Mouse (Mus musculus) hindbrain, embryonic 10.5 days (tissue): ENCODE results near the gene Eefsec. TPM values are rescaled to one million over a fixed set of nuclear protein-coding genes. Genes with fewer than 3 reads are reported as not detected.

Experiments
- DNase-seq: peaks from one replicate; pipeline ENCODE4 v3.0.0-alpha.2; 2017; ENCODE audit warnings: low spot score
- H3K27ac ChIP-seq: fragments of 300-500 bp; sonication (generic); 2 replicates; pipeline ENCODE4 v1.5.1; 2016; ENCODE audit warnings: mild to moderate bottlenecking, moderate library complexity
- H3K27me3 ChIP-seq: fragments of 300-500 bp; sonication (generic); 2 replicates; pipeline ENCODE4 v1.6.1; 2016; ENCODE audit warnings: mild to moderate bottlenecking; ENCODE audit not compliant: poor library complexity, insufficient read depth, severe bottlenecking
- H3K36me3 ChIP-seq: fragments of 300-500 bp; sonication (generic); 2 replicates; pipeline ENCODE4 v1.6.1; 2016; ENCODE audit warnings: mild to moderate bottlenecking, moderate library complexity
- H3K4me1 ChIP-seq: fragments of 300-500 bp; sonication (generic); replicated peaks from 2 replicates; pipeline ENCODE4 v1.6.1; 2016; ENCODE audit warnings: mild to moderate bottlenecking
- H3K4me3 ChIP-seq: fragments of 300-500 bp; sonication (generic); 2 replicates; pipeline ENCODE4 v1.5.1; 2016; ENCODE audit warnings: mild to moderate bottlenecking, moderate library complexity
- H3K9me3 ChIP-seq: fragments of 300-500 bp; sonication (generic); 2 replicates; pipeline ENCODE4 v1.6.1; 2016; ENCODE audit warnings: mild to moderate bottlenecking, moderate library complexity
- WGBS: fragments of 180-500 bp; shearing (Covaris S2); methylation state at CpG from one replicate; pipeline ENCODE4 v1.1.7; 2016; 5-methylcytosine and 5-hydroxymethylcytosine counted together
- polyA plus RNA-seq: library from polyadenylated mRNA; unstranded; fragments of >200 nt; fragmentation: Nextera tagmentation; extraction: Ambion mirVana; gene quantifications from 2 replicates; pipeline ENCODE4 v1.2.1, GENCODE M21; 2016

Gene Eefsec
- polyA plus RNA-seq, 1 experiment from 2014 or later: 32.9 TPM

DNA sequence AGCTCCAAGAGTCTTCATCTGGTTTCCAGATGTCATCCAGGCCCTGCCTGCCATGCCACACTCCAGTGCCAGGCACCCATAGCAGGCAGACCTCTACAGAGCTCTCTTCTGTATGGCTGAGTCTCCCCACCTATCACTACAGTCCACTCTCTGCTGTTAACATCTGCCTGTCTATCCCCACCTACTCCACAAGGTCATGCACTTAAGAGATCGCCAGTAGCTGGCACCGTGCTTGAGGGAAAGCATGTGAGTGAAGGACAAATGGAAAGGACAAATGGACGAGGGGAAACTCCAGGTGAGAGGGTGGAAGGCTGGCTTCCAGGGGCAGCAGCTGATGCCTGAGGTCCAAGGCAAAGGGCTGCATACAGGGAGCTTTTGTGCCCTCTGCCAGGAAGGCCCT, 90.5 kb downstream of the Eefsec start:
- DNase-seq: no peak
- Histone ChIP-seq H3K9me3 (no peaks in the 10 kb centered on the region), H3K36me3 (peaks cover 20% of the 10 kb centered on the region; the same call in 1 of the 2 replicates), H3K4me3 (no peak overlapping the region), H3K4me1 (peaks cover 15% of the 10 kb centered on the region), H3K27me3 (no peaks in the 10 kb centered on the region), H3K27ac (no peak overlapping the region)
- 90% methylated on average over 3 of the region's 3 CpGs for WGBS

DNA sequence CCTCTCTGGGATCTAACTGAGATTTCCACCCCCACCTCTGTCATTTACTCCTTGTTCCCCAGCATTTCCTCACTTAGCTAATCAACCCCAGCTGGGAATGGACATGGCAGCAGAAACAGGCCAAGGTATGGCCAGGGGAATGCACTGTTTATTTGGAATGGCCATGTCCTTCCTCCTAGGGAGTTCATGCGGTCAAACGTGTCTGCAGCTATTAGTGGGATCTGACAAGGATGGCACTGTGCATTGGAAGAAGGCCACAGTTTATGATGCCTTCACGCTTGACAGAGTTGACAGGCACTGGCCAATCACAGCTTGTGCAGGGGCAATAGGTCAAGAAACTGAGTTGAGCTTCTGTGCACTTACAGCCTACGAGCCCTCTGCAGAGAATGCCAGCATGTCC, 93.8 kb downstream of the Eefsec start:
- peaks cover 15% of the 10 kb centered on the region; the same call in 1 of the 2 replicates for H3K36me3 ChIP-seq
- peak; percentile 29 for DNase-seq
- no peak overlapping the region for H3K27ac ChIP-seq
- H3K27me3 ChIP-seq: no peaks in the 10 kb centered on the region
- 37% methylated on average over 4 of the region's 4 CpGs for WGBS
- no peaks in the 10 kb centered on the region for H3K9me3 ChIP-seq
- H3K4me3 ChIP-seq: no peak overlapping the region
- H3K4me1 ChIP-seq: peaks cover 15% of the 10 kb centered on the region

DNA sequence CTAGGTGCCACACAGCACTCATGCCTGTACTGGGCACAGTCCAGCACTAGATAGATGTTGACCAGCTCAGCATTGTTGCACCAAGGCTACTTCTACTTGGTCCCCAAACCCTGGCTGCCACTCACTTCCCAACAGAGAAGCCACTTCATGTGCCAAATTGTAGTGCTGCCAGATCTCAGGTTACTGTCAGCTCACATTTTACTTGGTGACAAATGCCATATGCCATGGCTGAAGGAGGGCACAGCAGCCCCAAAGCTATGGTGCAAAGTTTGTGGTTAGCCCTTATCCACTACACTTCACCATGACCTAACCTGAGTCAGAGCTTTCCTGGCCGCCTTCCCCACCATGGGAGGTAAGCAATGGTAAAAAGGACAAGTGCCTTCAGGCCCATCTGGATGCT, 99.6 kb downstream of the Eefsec start:
- 95% methylated on average over 1 of the region's 1 CpGs for WGBS
- Histone ChIP-seq H3K9me3 (no peaks in the 10 kb centered on the region), H3K27ac (no peak overlapping the region), H3K4me1 (peaks cover 32% of the 10 kb centered on the region), H3K36me3 (0 out of 2 replicates have a peak, but pooled peaks cover 6% of the 10 kb centered on the region), H3K4me3 (no peak overlapping the region), H3K27me3 (no peaks in the 10 kb centered on the region)
- no peak for DNase-seq

DNA sequence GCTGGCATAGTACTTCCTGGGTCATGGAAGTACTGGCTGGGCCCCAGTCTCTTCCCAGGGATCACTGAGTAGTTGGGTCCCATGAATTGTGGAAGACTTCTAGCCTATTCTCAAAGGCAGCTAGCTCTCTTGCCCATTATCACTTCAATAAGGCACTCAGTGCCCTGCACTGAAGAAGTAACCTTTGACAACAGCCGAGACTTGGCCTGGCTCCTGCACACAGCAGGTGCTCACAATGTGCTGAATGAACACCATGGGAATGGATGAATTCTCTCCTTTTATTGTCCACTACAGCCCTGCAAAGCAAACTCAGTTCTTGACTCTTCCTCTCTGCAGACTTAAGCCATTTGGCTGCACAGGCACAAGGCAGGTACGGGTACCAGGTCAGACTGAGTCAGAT, 101.0 kb downstream of the Eefsec start:
- H3K4me3 ChIP-seq: no peak overlapping the region
- H3K36me3 ChIP-seq: 0 out of 2 replicates have a peak, but pooled peaks cover 6% of the 10 kb centered on the region
- H3K27me3 ChIP-seq: no peaks in the 10 kb centered on the region
- peaks cover 32% of the 10 kb centered on the region for H3K4me1 ChIP-seq
- 58% methylated on average over 2 of the region's 2 CpGs for WGBS
- no peaks in the 10 kb centered on the region for H3K9me3 ChIP-seq
- DNase-seq: no peak
- H3K27ac ChIP-seq: no peak overlapping the region

DNA sequence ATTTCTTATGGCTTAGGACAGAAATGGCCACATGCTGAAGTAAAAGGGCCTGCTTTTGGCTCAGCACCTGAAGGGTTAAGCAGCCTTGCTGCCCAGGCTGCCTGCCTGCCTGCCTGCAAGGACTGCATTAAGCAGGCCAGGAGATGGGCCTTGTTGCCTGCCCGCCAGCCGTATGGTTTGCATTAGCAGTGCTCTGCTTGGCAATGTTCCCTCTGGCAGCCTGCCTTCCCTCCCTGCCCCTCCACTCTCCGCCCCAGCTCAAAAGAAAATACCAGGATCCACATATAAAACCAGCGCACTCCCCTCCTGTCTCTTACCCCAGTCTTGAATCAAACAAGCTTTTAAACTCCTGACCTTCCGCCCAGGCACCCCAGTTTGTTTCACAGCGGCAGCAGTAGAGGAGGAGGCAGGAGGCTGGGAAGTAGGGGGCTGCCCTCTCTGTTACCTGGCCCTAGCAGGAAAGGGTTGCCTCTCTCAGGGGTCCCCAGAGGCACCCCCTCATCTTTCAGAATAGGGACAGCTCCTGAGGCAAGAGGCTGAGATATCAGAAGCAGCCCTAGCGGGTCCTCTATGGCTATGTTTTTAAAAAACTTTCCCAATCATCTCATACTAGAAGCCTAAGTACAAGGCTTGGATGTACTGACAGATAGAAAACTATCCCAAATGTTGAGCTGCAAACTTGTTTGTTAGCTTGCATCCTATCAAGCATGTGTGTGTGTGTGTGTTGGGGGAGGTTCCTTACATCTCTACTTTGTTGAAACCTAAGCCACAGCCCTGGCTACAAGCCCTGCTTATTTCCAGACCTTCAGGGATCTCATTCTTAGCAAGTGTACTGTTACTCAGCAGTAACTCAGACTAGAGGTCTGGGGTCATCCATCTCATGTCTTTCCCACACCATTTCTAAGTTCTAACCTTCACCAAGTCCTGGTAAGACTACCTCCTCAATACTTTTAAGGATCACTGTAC, 102.6 kb downstream of the Eefsec start:
- H3K4me1 ChIP-seq: peaks cover 35% of the 10 kb centered on the region
- no peaks in the 10 kb centered on the region for H3K36me3 ChIP-seq
- H3K27ac ChIP-seq: peak overlapping the region; percentile 47; the same call in 1 of the 2 replicates
- 60% methylated on average over 7 of the region's 7 CpGs for WGBS
- no peaks in the 10 kb centered on the region for H3K27me3 ChIP-seq
- no peaks in the 10 kb centered on the region for H3K9me3 ChIP-seq
- DNase-seq: peak; percentile 65
- H3K4me3 ChIP-seq: no peak overlapping the region

DNA sequence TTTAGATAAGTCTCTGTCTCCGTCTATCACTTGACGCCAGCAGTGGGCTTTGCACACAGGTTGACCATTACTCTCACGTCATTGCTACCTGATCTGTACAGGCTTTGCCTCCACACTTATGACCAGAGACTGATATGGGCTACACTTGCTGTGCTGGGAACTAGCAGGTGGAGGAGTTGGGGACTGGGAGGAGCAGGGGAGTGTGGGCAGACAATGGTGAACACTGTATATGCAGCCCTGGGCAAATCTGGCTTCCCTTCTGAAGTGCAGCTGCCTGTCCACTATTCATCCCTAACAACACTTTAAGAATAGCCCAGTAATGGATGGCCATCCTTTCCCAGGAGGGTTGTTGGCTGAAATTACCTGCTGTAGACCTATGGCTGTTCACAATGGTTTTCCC, 103.4 kb downstream of the Eefsec start:
- H3K27me3 ChIP-seq: no peaks in the 10 kb centered on the region
- no peaks in the 10 kb centered on the region for H3K9me3 ChIP-seq
- peaks cover 39% of the 10 kb centered on the region for H3K4me1 ChIP-seq
- peak overlapping the region; percentile 30; the same call in 1 of the 2 replicates for H3K27ac ChIP-seq
- H3K36me3 ChIP-seq: no peaks in the 10 kb centered on the region
- no peak overlapping the region for H3K4me3 ChIP-seq
- no peak for DNase-seq
- WGBS: 88% methylated on average over 3 of the region's 3 CpGs

DNA sequence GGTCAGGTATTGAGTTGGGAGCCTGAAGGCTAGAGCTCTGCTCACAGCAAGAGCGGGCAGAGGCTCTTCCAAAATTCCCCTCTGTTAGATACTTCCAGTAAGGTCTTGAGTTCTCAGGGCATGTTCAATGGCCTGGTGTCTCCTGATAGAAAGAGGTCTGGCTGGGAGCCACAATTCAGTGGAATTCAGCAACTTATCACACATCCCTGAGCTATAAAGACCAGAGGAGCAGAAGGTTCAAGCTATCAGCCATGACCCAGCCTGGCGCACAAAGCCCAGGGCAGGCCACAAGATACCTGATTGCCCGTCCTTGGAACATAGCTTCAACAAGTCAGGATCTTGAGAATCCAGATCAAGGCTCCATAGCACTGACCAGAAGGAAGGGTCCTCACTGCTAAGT, 105.2 kb downstream of the Eefsec start:
- Histone ChIP-seq H3K4me1 (peaks cover 39% of the 10 kb centered on the region), H3K9me3 (no peaks in the 10 kb centered on the region), H3K27ac (no peak overlapping the region), H3K27me3 (no peaks in the 10 kb centered on the region), H3K4me3 (no peak overlapping the region), H3K36me3 (no peaks in the 10 kb centered on the region)
- DNase-seq: no peak
- WGBS: 97% methylated on average over 3 of the region's 3 CpGs

DNA sequence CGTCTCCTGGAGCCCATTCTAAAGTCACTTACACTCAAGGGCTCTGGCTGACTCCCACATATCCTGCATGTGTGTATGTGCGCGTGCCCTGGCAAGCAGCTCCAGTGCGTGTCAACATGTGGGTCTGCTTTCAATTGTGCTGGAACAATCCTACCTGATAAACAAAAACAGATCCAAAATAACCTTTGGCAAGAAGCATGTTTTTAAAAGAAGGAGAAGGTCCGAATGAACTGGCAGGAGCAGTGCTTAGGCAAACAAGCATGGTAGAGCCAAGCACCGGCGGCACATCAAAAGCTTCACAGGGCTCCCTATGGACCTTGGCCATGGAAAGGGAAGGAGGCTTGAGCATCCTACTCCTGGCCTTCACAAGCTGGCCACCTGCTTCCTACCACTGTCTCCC, 105.6 kb downstream of the Eefsec start:
- Histone ChIP-seq H3K36me3 (no peaks in the 10 kb centered on the region), H3K4me1 (peaks cover 37% of the 10 kb centered on the region), H3K27me3 (no peaks in the 10 kb centered on the region), H3K4me3 (no peak overlapping the region), H3K27ac (no peak overlapping the region), H3K9me3 (no peaks in the 10 kb centered on the region)
- DNase-seq: no peak
- WGBS: 91% methylated on average over 7 of the region's 7 CpGs

DNA sequence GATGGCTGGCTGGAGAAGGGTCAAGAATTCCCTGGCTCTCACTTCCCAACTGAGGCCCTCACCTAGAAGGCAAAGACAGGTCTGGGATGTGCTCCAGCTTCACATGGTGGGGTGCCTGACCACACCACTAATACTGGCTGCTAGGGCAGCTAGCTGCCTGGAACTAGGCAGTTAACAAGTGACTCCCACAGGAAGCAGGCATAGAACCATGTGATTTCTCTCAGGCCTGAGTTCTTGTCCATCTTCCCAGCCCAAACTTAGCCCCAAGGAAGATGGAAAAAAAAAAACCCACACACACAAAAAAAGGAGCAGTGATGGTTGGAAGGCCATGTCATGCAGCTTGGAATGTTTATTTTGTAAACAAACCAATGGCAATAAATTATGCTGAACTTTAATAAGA, 117.0 kb downstream of the Eefsec start:
- Histone ChIP-seq H3K4me1 (no peaks in the 10 kb centered on the region), H3K27ac (no peak overlapping the region), H3K36me3 (peaks cover 6% of the 10 kb centered on the region; the same call in 1 of the 2 replicates), H3K4me3 (no peak overlapping the region), H3K27me3 (no peaks in the 10 kb centered on the region), H3K9me3 (no peaks in the 10 kb centered on the region)
- DNase-seq: no peak

DNA sequence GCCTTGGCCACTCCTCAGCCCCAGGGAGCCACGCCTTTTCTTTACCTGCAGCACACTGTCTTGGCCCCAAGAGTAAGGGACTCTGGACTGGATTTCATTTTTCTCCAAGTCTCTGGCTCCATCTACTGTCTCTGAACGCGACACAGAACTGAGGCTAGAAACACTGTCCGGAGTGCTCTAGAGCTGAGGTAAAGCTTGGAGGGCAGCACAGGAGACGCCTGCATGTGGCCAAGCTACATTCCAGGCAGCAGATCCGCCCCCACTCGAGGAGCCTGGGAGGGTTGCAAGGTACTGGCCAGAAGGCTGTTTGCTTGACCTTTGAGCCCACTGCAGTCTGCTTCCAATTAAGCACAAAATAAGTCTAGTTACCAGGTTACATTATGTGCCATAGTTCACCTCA, 124.5 kb downstream of the Eefsec start:
- H3K27me3 ChIP-seq: no peaks in the 10 kb centered on the region
- H3K4me3 ChIP-seq: no peak overlapping the region
- 0 out of 2 replicates have a peak, but pooled peaks cover 3% of the 10 kb centered on the region for H3K36me3 ChIP-seq
- H3K9me3 ChIP-seq: no peaks in the 10 kb centered on the region
- DNase-seq: peak; percentile 72
- H3K27ac ChIP-seq: 0 out of 2 replicates have a peak overlapping the region, but pooled peaks have one; percentile 6
- 46% methylated on average over 7 of the region's 7 CpGs for WGBS
- H3K4me1 ChIP-seq: peaks cover 25% of the 10 kb centered on the region

DNA sequence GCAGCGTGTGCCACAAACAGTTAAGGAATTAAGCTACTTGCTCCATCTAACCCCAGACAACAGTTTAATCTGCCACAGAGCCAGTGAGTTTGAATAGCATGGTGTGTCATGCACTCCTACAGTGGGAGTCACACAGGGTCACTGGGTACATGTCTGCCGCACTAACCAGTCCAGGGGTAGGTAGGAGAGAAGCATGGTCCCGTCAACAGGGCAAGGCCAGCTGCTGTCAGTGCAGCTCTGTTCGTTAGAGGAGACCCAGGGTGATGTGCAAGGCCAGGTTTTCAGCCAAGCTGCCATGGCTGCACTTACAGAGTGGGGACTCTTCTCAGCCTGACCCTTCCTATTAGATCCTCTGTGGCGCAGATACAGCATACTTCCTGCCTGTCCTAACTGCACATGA, 125.1 kb downstream of the Eefsec start:
- H3K4me1 ChIP-seq: peaks cover 28% of the 10 kb centered on the region
- 70% methylated on average over 5 of the region's 5 CpGs for WGBS
- H3K27ac ChIP-seq: 0 out of 2 replicates have a peak overlapping the region, but pooled peaks have one; percentile 6
- H3K36me3 ChIP-seq: 0 out of 2 replicates have a peak, but pooled peaks cover 3% of the 10 kb centered on the region
- no peak overlapping the region for H3K4me3 ChIP-seq
- H3K9me3 ChIP-seq: no peaks in the 10 kb centered on the region
- H3K27me3 ChIP-seq: no peaks in the 10 kb centered on the region
- DNase-seq: no peak

DNA sequence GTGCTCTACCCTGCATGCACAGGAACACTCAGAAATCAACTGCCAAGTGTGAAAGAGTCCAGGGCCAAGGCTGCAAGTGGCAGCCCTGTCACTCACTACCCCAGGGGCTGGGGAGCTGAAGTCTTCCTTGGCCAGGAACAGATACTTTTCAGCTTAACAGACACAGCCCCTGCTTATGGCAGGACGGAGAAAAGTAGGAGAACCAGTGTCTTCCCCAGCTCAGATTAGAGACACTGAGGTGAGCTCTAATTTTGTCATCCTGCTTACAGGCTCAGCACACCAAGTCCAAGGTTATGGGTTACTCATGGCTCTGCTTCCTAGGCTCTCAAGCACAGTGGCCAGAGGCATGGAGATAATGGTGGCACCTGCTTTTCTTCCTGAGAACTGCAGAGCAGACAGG, 126.6 kb downstream of the Eefsec start:
- H3K4me1 ChIP-seq: peaks cover 38% of the 10 kb centered on the region

DNA sequence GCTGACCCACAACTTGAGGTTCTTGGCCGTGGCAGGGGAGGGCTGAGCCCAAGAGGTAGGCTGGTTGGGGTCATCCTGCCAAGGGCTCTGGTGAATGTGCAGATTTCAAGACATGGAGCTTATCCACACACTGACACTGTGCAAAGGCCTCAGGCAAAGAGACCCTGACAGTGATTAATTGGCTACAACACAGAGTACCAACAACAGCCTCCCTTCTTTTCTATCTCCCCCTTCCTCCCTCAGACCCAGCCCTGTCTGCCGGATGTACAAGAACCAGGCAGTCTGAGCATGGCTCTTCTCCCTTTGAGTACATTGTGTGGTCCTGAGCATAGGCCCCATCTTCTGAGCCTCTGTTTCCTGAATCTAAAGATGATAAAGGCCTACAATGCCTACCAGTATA, 131.0 kb downstream of the Eefsec start:
- peak; percentile 31 for DNase-seq
- H3K4me3 ChIP-seq: no peak overlapping the region
- no peaks in the 10 kb centered on the region for H3K36me3 ChIP-seq
- peaks cover 33% of the 10 kb centered on the region for H3K4me1 ChIP-seq
- no peaks in the 10 kb centered on the region for H3K9me3 ChIP-seq
- peak overlapping the region; percentile 47; the same call in 1 of the 2 replicates for H3K27ac ChIP-seq
- no peaks in the 10 kb centered on the region for H3K27me3 ChIP-seq
- 40% methylated on average over 2 of the region's 2 CpGs for WGBS

More for the DNA sequence above, 126.6 kb downstream of the Eefsec start:
- Histone ChIP-seq H3K27ac (0 out of 2 replicates have a peak overlapping the region, but pooled peaks have one; percentile 30), H3K9me3 (no peaks in the 10 kb centered on the region), H3K4me3 (no peak overlapping the region), H3K27me3 (no peaks in the 10 kb centered on the region), H3K36me3 (no peaks in the 10 kb centered on the region)
- DNase-seq: no peak
- 90% methylated on average over 1 of the region's 1 CpGs for WGBS
